Mouse (Mus musculus) neural tube, embryonic 14.5 days (tissue): Measurements from ENCODE around the gene Spata17. TPM values are rescaled to one million over a fixed set of nuclear protein-coding genes. Genes with fewer than 3 reads are reported as not detected.
"Not testable (repeated sequence)": the region's sequence is repeated elsewhere in the genome, so short reads cannot be mapped to it uniquely, and the experiment has no call there.

Source experiments
- ATAC-seq: fragments of 200-750 bp; cut with Nextera tagmentation; 2 replicates; pipeline ENCODE4 v1.8.0; 2017; ENCODE audit warnings: low read depth, mild to moderate bottlenecking, moderate TSS enrichment, moderate library complexity
- H3K27ac ChIP-seq: fragments of 300-500 bp; sonication (generic); 2 replicates; pipeline ENCODE4 v1.5.1; 2014; ENCODE audit warnings: low read depth, mild to moderate bottlenecking, control low read depth, low read length, moderate library complexity, mixed read lengths
- H3K27me3 ChIP-seq: fragments of 300-500 bp; sonication (generic); 2 replicates; pipeline ENCODE4 v1.6.1; 2014; ENCODE audit warnings: low read length; ENCODE audit not compliant: control insufficient read depth, insufficient read depth
- H3K36me3 ChIP-seq: fragments of 300-500 bp; sonication (generic); 2 replicates; pipeline ENCODE4 v1.6.1; 2014; ENCODE audit warnings: low read length, mixed read lengths; ENCODE audit not compliant: control insufficient read depth, insufficient read depth
- H3K4me1 ChIP-seq: fragments of 300-500 bp; sonication (generic); 2 replicates; pipeline ENCODE4 v1.6.1; 2014; ENCODE audit warnings: low read length; ENCODE audit not compliant: control insufficient read depth, insufficient read depth
- H3K4me2 ChIP-seq: fragments of 300-500 bp; sonication (generic); 2 replicates; pipeline ENCODE4 v1.6.1; 2014; ENCODE audit warnings: mild to moderate bottlenecking, low read depth, low read length, control low read depth
- H3K4me3 ChIP-seq: fragments of 300-500 bp; sonication (generic); 2 replicates; pipeline ENCODE4 v1.5.1; 2014; ENCODE audit warnings: low read depth, low read length, control low read depth, mixed read lengths
- H3K9ac ChIP-seq: fragments of 300-500 bp; sonication (generic); replicated peaks from 2 replicates; pipeline ENCODE4 v1.6.1; 2014; ENCODE audit warnings: low read depth, mild to moderate bottlenecking, control low read depth, low read length, mixed read lengths
- H3K9me3 ChIP-seq: fragments of 300-500 bp; sonication (generic); 2 replicates; pipeline ENCODE4 v1.6.1; 2016; ENCODE audit warnings: low read length; ENCODE audit not compliant: control insufficient read depth
- WGBS: fragments of 180-500 bp; shearing (Covaris S2); extraction: QIAGEN DNeasy Blood & Tissue Kit; methylation state at CpG from one replicate; pipeline ENCODE4 v1.1.7; 2014; 5-methylcytosine and 5-hydroxymethylcytosine counted together
- polyA plus RNA-seq: library from polyadenylated mRNA; unstranded; fragments of >200 nt; fragmentation: Nextera tagmentation; extraction: Ambion mirVana; gene quantifications from 2 replicates; pipeline ENCODE4 v1.2.1, GENCODE M21; 2014

Spata17 gene
- polyA plus RNA-seq, 1 experiment from 2014 or later = 1.6 TPM

- no peak for ATAC-seq
- Histone ChIP-seq H3K27me3 (no peaks in the 10 kb centered on the region), H3K9me3 (no peaks in the 10 kb centered on the region), H3K36me3 (no peaks in the 10 kb centered on the region), H3K9ac (no peak overlapping the region), H3K4me3 (no peak overlapping the region), H3K4me2 (no peak overlapping the region), H3K27ac (no peak overlapping the region), H3K4me1 (no peaks in the 10 kb centered on the region)
- 73% methylated on average over 8 of the region's 8 CpGs for WGBS
Measured at GRCm38 (mm10) chr1:187142984-187143383, 72.3 kb downstream of the Spata17 start.

GRCm38 (mm10) chr1:187137426-187137825 is 77.8 kb downstream of the Spata17 start:
- Histone ChIP-seq H3K4me1 (no peaks in the 10 kb centered on the region), H3K36me3 (no peaks in the 10 kb centered on the region), H3K4me3 (no peak overlapping the region), H3K27ac (no peak overlapping the region), H3K27me3 (no peaks in the 10 kb centered on the region), H3K9ac (no peak overlapping the region), H3K4me2 (no peak overlapping the region), H3K9me3 (no peaks in the 10 kb centered on the region)
- no peak for ATAC-seq
- WGBS = 32% methylated on average over 6 of the region's 6 CpGs

- no peak for ATAC-seq
- H3K9me3 ChIP-seq = no peaks in the 10 kb centered on the region
- H3K36me3 ChIP-seq = no peaks in the 10 kb centered on the region
- no peak overlapping the region for H3K4me3 ChIP-seq
- H3K27ac ChIP-seq = no peak overlapping the region
- no peak overlapping the region for H3K4me2 ChIP-seq
- H3K4me1 ChIP-seq = no peaks in the 10 kb centered on the region
- 69% methylated on average over 6 of the region's 6 CpGs for WGBS
- no peak overlapping the region for H3K9ac ChIP-seq
- no peaks in the 10 kb centered on the region for H3K27me3 ChIP-seq
Measured at GRCm38 (mm10) chr1:187135887-187136286, 79.4 kb downstream of the Spata17 start.

GRCm38 (mm10) chr1:187133841-187134240 is 81.4 kb downstream of the Spata17 start:
- no peak for ATAC-seq
- Histone ChIP-seq H3K27ac (no peak overlapping the region), H3K36me3 (no peaks in the 10 kb centered on the region), H3K4me2 (no peak overlapping the region), H3K4me1 (no peaks in the 10 kb centered on the region), H3K27me3 (no peaks in the 10 kb centered on the region), H3K4me3 (no peak overlapping the region), H3K9me3 (no peaks in the 10 kb centered on the region), H3K9ac (no peak overlapping the region)
- whole genome bisulfite sequencing = 74% methylated on average over 6 of the region's 6 CpGs

- WGBS = 87% methylated on average over 4 of the region's 4 CpGs
- no peak overlapping the region for H3K4me2 ChIP-seq
- H3K9me3 ChIP-seq = no peaks in the 10 kb centered on the region
- no peak overlapping the region for H3K4me3 ChIP-seq
- no peaks in the 10 kb centered on the region for H3K36me3 ChIP-seq
- H3K27me3 ChIP-seq = no peaks in the 10 kb centered on the region
- no peak overlapping the region for H3K9ac ChIP-seq
- H3K27ac ChIP-seq = no peak overlapping the region
- ATAC-seq = no peak
- no peaks in the 10 kb centered on the region for H3K4me1 ChIP-seq
Measured at GRCm38 (mm10) chr1:187132348-187132747, 82.9 kb downstream of the Spata17 start.

- H3K9me3 ChIP-seq, H3K4me2 ChIP-seq, H3K27ac ChIP-seq, H3K4me3 ChIP-seq, H3K27me3 ChIP-seq, ATAC-seq, H3K9ac ChIP-seq, H3K36me3 ChIP-seq, H3K4me1 ChIP-seq: not testable (repeated sequence)
- 93% methylated on average over 2 of the region's 2 CpGs for whole genome bisulfite sequencing
Measured at GRCm38 (mm10) chr1:187127548-187127947, 87.7 kb downstream of the Spata17 start.

GRCm38 (mm10) chr1:187125733-187126132 is 89.5 kb downstream of the Spata17 start:
- Histone ChIP-seq H3K9me3 (no peaks in the 10 kb centered on the region), H3K27ac (no peak overlapping the region), H3K9ac (no peak overlapping the region), H3K36me3 (no peaks in the 10 kb centered on the region), H3K27me3 (no peaks in the 10 kb centered on the region), H3K4me1 (no peaks in the 10 kb centered on the region), H3K4me3 (no peak overlapping the region), H3K4me2 (no peak overlapping the region)
- 86% methylated on average over 11 of the region's 11 CpGs for WGBS
- ATAC-seq = no peak

GRCm38 (mm10) chr1:187124967-187125366 is 90.3 kb downstream of the Spata17 start:
- Histone ChIP-seq H3K9ac (no peak overlapping the region), H3K4me3 (no peak overlapping the region), H3K27me3 (no peaks in the 10 kb centered on the region), H3K4me1 (no peaks in the 10 kb centered on the region), H3K27ac (no peak overlapping the region), H3K4me2 (no peak overlapping the region), H3K36me3 (no peaks in the 10 kb centered on the region), H3K9me3 (no peaks in the 10 kb centered on the region)
- no peak for ATAC-seq
- WGBS = 86% methylated on average over 3 of the region's 3 CpGs

GRCm38 (mm10) chr1:187119300-187119699 is 96.0 kb downstream of the Spata17 start:
- no peaks in the 10 kb centered on the region for H3K36me3 ChIP-seq
- no peak for ATAC-seq
- no peak overlapping the region for H3K4me3 ChIP-seq
- H3K27ac ChIP-seq = no peak overlapping the region
- WGBS = 89% methylated on average over 6 of the region's 6 CpGs
- no peaks in the 10 kb centered on the region for H3K27me3 ChIP-seq
- no peak overlapping the region for H3K4me2 ChIP-seq
- no peaks in the 10 kb centered on the region for H3K4me1 ChIP-seq
- H3K9me3 ChIP-seq = no peaks in the 10 kb centered on the region
- no peak overlapping the region for H3K9ac ChIP-seq

GRCm38 (mm10) chr1:187118108-187118507 is 97.2 kb downstream of the Spata17 start:
- Histone ChIP-seq H3K4me3 (no peak overlapping the region), H3K9me3 (no peaks in the 10 kb centered on the region), H3K27me3 (no peaks in the 10 kb centered on the region), H3K27ac (no peak overlapping the region), H3K4me1 (no peaks in the 10 kb centered on the region), H3K4me2 (no peak overlapping the region), H3K9ac (no peak overlapping the region), H3K36me3 (no peaks in the 10 kb centered on the region)
- WGBS = 84% methylated on average over 6 of the region's 6 CpGs
- no peak for ATAC-seq
